Comparison of ENCODE assay signal across 9 mouse cellular contexts in the genomic region with DNA sequence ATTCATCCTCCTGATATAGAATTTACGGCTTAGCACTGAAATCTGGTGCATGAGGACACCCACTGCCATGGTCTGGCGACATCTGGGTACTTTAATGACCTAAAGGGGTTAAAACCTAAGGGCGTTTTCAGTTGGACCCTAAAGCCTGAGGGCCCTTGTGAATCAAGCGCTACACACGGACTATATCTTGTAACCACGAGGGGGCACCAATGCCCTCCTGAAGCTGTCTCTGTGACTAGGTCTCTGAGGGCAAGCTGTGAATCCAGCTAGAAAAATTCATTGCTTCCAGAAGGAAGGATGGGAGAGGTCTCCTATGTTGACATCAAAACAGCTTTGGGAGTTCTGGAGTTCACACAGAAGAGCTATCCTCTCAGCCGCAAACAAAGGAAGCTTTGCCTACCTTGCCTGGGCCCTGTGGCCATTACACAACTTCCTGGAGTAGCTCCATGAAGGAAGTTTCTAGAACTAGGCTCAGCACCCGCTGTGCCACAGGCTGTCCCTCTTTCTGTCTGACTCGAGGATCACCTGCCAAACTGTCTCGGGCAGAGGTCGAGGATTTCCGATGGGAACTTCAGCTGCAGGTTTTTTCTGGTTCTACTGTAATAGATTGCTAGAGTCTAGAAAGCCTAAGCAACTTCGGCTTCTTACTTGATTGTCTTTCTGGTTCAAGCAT. TPM values are rescaled to one million over a fixed set of nuclear protein-coding genes. Genes with fewer than 3 reads are reported as not detected.
DNase-seq lines count a peak whose midpoint lies in the region; ATAC-seq and TF ChIP-seq lines count a peak whose summit lies in the region.
"Had no signal": no experiment of that assay in that cellular context is flagged by ENCODE, and none has a peak within 500 bp of the region (broad histone marks: within the 10 kb centered on the region; RNA-seq: fewer than 3 reads in every experiment).

No protein-coding gene starts in this region.

- no peak for TF ChIP-seq EP300 in ES-Bruce4 (IDR thresholded peaks at IDR 0.05; ENCODE audit: insufficient read depth, low read depth, low read length)

- no peak for ATAC-seq in CD4-positive, CD25-positive, alpha-beta regulatory T cell, adult 4 months
- ATAC-seq in intestine, embryonic 14.5 days (replicated peaks; ENCODE audit: low FRiP score, low TSS enrichment, low read depth) = peak; percentile 29; the same call in 1 of the 2 replicates
- ATAC-seq in intestine, embryonic 16.5 days = no peak; the same call in 1 of the 2 replicates

- H3K27me3 ChIP-seq in intestine, embryonic 14.5 days (replicated peaks; ENCODE audit: control insufficient read depth, insufficient read depth, low read length) = no peaks in the 10 kb centered on the region
- no peaks in the 10 kb centered on the region for H3K27me3 ChIP-seq in intestine, embryonic 16.5 days (replicated peaks; ENCODE audit: control insufficient read depth, insufficient read depth, low read length)
- no peaks in the 10 kb centered on the region for H3K27me3 ChIP-seq in ES-Bruce4 (ENCODE audit: control insufficient read depth, insufficient read depth, low read length, poor library complexity, severe bottlenecking)

- no peaks in the 10 kb centered on the region for H3K9me3 ChIP-seq in intestine, embryonic 14.5 days (ENCODE audit: control insufficient read depth, low read length)
- H3K9me3 ChIP-seq in intestine, embryonic 16.5 days (ENCODE audit: control insufficient read depth, low read length) = no peaks in the 10 kb centered on the region
- no peaks in the 10 kb centered on the region for H3K9me3 ChIP-seq in ES-Bruce4 (replicated peaks; ENCODE audit: control insufficient read depth, insufficient read depth, low read length, poor library complexity, severe bottlenecking)

- no peak overlapping the region for H3K4me2 ChIP-seq in intestine, embryonic 14.5 days (ENCODE audit: low read length)
- no peak overlapping the region for H3K4me2 ChIP-seq in intestine, embryonic 16.5 days (ENCODE audit: low read depth, low read length)

- peak; percentile 57 for TF ChIP-seq CTCF in ES-Bruce4 (IDR thresholded peaks at IDR 0.05; ENCODE audit: low read depth, low read length)

- 0 out of 2 replicates have a peak, but pooled peaks cover 5% of the 10 kb centered on the region for H3K4me1 ChIP-seq in intestine, embryonic 14.5 days (replicated peaks; ENCODE audit: control insufficient read depth, insufficient read depth, low read length)
- H3K4me1 ChIP-seq in intestine, embryonic 16.5 days (ENCODE audit: control insufficient read depth, insufficient read depth, low read length) = peaks cover 8% of the 10 kb centered on the region; the same call in 1 of the 2 replicates
- no peaks in the 10 kb centered on the region for H3K4me1 ChIP-seq in ES-Bruce4 (ENCODE audit: control insufficient read depth, insufficient read depth, low read length)

- 58% methylated on average over 13 of the region's 13 CpGs for WGBS in intestine, embryonic 14.5 days
- 49% methylated on average over 13 of the region's 13 CpGs for WGBS in intestine, embryonic 16.5 days

- DNase-seq in CD4-positive, CD25-positive, alpha-beta regulatory T cell, adult 2 months (ENCODE audit: low read depth, low spot score) = peak; percentile 68
- DNase-seq in intestine, embryonic 14.5 days (ENCODE audit: low spot score) = peak; percentile 70
- DNase-seq in embryo, embryonic 10 days (ENCODE audit: low spot score) = peak; percentile 83
- peak; percentile 42 to 49 for DNase-seq in left cerebral cortex, adult 18-20 months (ENCODE audit: low spot score in 2 of 2)
- peak; percentile 81 for DNase-seq in retina, embryonic 14.5 days (ENCODE audit: low spot score)

- no peak overlapping the region for H3K27ac ChIP-seq in intestine, embryonic 14.5 days (ENCODE audit: low read depth)
- no peak overlapping the region for H3K27ac ChIP-seq in intestine, embryonic 16.5 days (ENCODE audit: low read length)
- H3K27ac ChIP-seq in ES-Bruce4 (ENCODE audit: insufficient read depth, low read length) = no peak overlapping the region

- H3K4me3 ChIP-seq in intestine, embryonic 14.5 days (ENCODE audit: low read depth, low read length) = no peak overlapping the region
- no peak overlapping the region for H3K4me3 ChIP-seq in intestine, embryonic 16.5 days (ENCODE audit: low read length)
- H3K4me3 ChIP-seq in ES-Bruce4 (ENCODE audit: low read depth, low read length) = no peak overlapping the region

- H3K36me3 ChIP-seq in intestine, embryonic 14.5 days (ENCODE audit: control insufficient read depth, insufficient read depth, low read length) = no peaks in the 10 kb centered on the region
- no peaks in the 10 kb centered on the region for H3K36me3 ChIP-seq in intestine, embryonic 16.5 days (ENCODE audit: control insufficient read depth, insufficient read depth, low read length)
- no peaks in the 10 kb centered on the region for H3K36me3 ChIP-seq in ES-Bruce4 (ENCODE audit: control insufficient read depth, insufficient read depth, low read length, poor library complexity, severe bottlenecking)

- no peak for TF ChIP-seq POLR2A in ES-Bruce4 (IDR thresholded peaks at IDR 0.05; ENCODE audit: insufficient read depth, low read length)

- no peak overlapping the region for H3K9ac ChIP-seq in intestine, embryonic 14.5 days (ENCODE audit: low read length)
- H3K9ac ChIP-seq in intestine, embryonic 16.5 days (ENCODE audit: low read depth, low read length) = no peak overlapping the region
- H3K9ac ChIP-seq in ES-Bruce4 (ENCODE audit: low read depth, poor library complexity, severe bottlenecking) = no peak overlapping the region

RNA-seq across cellular contexts. Expression of a gene that starts 34.4 kb away (rescaled TPM):
- polyA plus RNA-seq in CD4-positive, CD25-positive, alpha-beta regulatory T cell, adult 4 months (2017; shearing (Covaris generic)) = not detected
- polyA plus RNA-seq in intestine, embryonic 14.5 days (2014; fragmentation: Nextera tagmentation; extraction: Ambion mirVana) = 26.7 and 29.9 TPM in 2 replicates
- 57.4 and 76.6 TPM in 2 replicates for polyA plus RNA-seq in intestine, embryonic 16.5 days (2015; fragmentation: Nextera tagmentation; extraction: Ambion mirVana)
- polyA plus RNA-seq in ES-Bruce4 (2011; ENCODE audit: insufficient read depth, insufficient read length, low read depth, missing spikeins) = 5.5 and 6.8 TPM in 2 replicates
- 1 to 10 TPM in 1 of 2 experiments, under 1 TPM in 1; 0.98 to 1.7 TPM for total RNA-seq in left cerebral cortex, adult 18-20 months (2021)
- total RNA-seq: neutrophil, adult 5-6 weeks had no signal

RNA-seq across cellular contexts. Expression of a gene that starts 49.3 kb away (rescaled TPM):
- 1 to 10 TPM; 1.2 to 2.7 TPM for polyA plus RNA-seq in CD4-positive, CD25-positive, alpha-beta regulatory T cell, adult 4 months (2017; shearing (Covaris generic))
- 24.2 and 25.3 TPM in 2 replicates for polyA plus RNA-seq in intestine, embryonic 14.5 days (2014; fragmentation: Nextera tagmentation; extraction: Ambion mirVana)
- 23.6 and 28.1 TPM in 2 replicates for polyA plus RNA-seq in intestine, embryonic 16.5 days (2015; fragmentation: Nextera tagmentation; extraction: Ambion mirVana)
- 37.2 and 42.8 TPM in 2 replicates for polyA plus RNA-seq in ES-Bruce4 (2011; ENCODE audit: insufficient read depth, insufficient read length, low read depth, missing spikeins)
- total RNA-seq in left cerebral cortex, adult 18-20 months (2021) = 10 to 100 TPM; 59.2 to 69.2 TPM
